ENCODE assay signal across 22 mouse cellular contexts in genomic region chr16:11599523-11599922, GRCm38 (mm10).
DNase-seq lines count a peak whose midpoint lies in the region; ATAC-seq and TF ChIP-seq lines count a peak whose summit lies in the region.
"Had no signal": no experiment of that assay in that cellular context is flagged by ENCODE, and none has a peak within 500 bp of the region (broad histone marks: within the 10 kb centered on the region; RNA-seq: fewer than 3 reads in every experiment).

No protein-coding gene starts in this region.

- H3K4me2 ChIP-seq in liver, embryonic 13.5 days = no peak overlapping the region
- H3K4me2 ChIP-seq in liver, embryonic 11.5 days = no peak overlapping the region
- H3K4me2 ChIP-seq in myocyte (ENCODE audit: low read depth) = peak overlapping the region; percentile 45
- H3K4me2 ChIP-seq in midbrain, postnatal 0 days (ENCODE audit: low read depth, low read length, poor library complexity, severe bottlenecking) = no peak overlapping the region
- no peak overlapping the region for H3K4me2 ChIP-seq in kidney, embryonic 14.5 days (replicated peaks; ENCODE audit: low read depth, low read length)
- H3K4me2 ChIP-seq: heart, embryonic 12.5 days; heart, embryonic 15.5 days; hindbrain, embryonic 14.5 days had no signal

- no peaks in the 10 kb centered on the region for H3K36me3 ChIP-seq in liver, embryonic 13.5 days
- H3K36me3 ChIP-seq in liver, embryonic 11.5 days (ENCODE audit: control insufficient read depth, insufficient read depth, low read length) = no peaks in the 10 kb centered on the region
- H3K36me3 ChIP-seq in myocyte (ENCODE audit: control insufficient read depth, insufficient read depth) = no peaks in the 10 kb centered on the region
- no peaks in the 10 kb centered on the region for H3K36me3 ChIP-seq in midbrain, postnatal 0 days (ENCODE audit: insufficient read depth, low read length)
- H3K36me3 ChIP-seq in kidney, embryonic 14.5 days (ENCODE audit: control insufficient read depth, insufficient read depth, low read length) = no peaks in the 10 kb centered on the region
- H3K36me3 ChIP-seq: forebrain, embryonic 10.5 days; heart, embryonic 12.5 days; heart, embryonic 15.5 days had no signal

- 68% methylated on average over 3 of the region's 3 CpGs for WGBS in liver, embryonic 13.5 days (ENCODE audit: insufficient replicate concordance)
- 81% methylated on average over 3 of the region's 3 CpGs for WGBS in liver, embryonic 11.5 days
- 64% methylated on average over 3 of the region's 3 CpGs for WGBS in midbrain, postnatal 0 days
- 79% methylated on average over 3 of the region's 3 CpGs for WGBS in kidney, embryonic 14.5 days

- no peak overlapping the region for H3ac ChIP-seq in myocyte (ENCODE audit: control insufficient read depth, insufficient read length)

- no peak overlapping the region for H3K27ac ChIP-seq in liver, embryonic 13.5 days
- no peak overlapping the region for H3K27ac ChIP-seq in liver, embryonic 11.5 days (ENCODE audit: low read depth, low read length)
- no peak overlapping the region for H3K27ac ChIP-seq in midbrain, postnatal 0 days (ENCODE audit: low read depth, low read length)
- H3K27ac ChIP-seq in kidney, embryonic 14.5 days (ENCODE audit: low read depth, low read length) = no peak overlapping the region
- H3K27ac ChIP-seq: forebrain, embryonic 10.5 days; heart, embryonic 15.5 days; hindbrain, embryonic 14.5 days; hindbrain, postnatal 0 days had no signal

- no peak for TF ChIP-seq CTCF in midbrain, postnatal 0 days (IDR thresholded peaks at IDR 0.05)

- peak overlapping the region; percentile 26; the same call in 1 of the 2 replicates for H3K9ac ChIP-seq in liver, embryonic 13.5 days
- no peak overlapping the region for H3K9ac ChIP-seq in liver, embryonic 11.5 days (ENCODE audit: low read depth, low read length)
- H3K9ac ChIP-seq in midbrain, postnatal 0 days (replicated peaks; ENCODE audit: low read length, poor library complexity, severe bottlenecking) = no peak overlapping the region
- no peak overlapping the region for H3K9ac ChIP-seq in kidney, embryonic 14.5 days (ENCODE audit: low read depth, low read length)
- H3K9ac ChIP-seq: heart, embryonic 12.5 days; heart, embryonic 15.5 days; hindbrain, embryonic 14.5 days had no signal

- peaks cover 27% of the 10 kb centered on the region for H3K4me1 ChIP-seq in liver, embryonic 13.5 days (replicated peaks)
- H3K4me1 ChIP-seq in liver, embryonic 11.5 days (replicated peaks; ENCODE audit: control insufficient read depth, insufficient read depth, low read length) = no peaks in the 10 kb centered on the region
- H3K4me1 ChIP-seq in midbrain, postnatal 0 days (ENCODE audit: insufficient read depth, low read length) = no peaks in the 10 kb centered on the region
- H3K4me1 ChIP-seq in kidney, embryonic 14.5 days (ENCODE audit: control insufficient read depth, insufficient read depth, low read length) = no peaks in the 10 kb centered on the region
- H3K4me1 ChIP-seq: heart, embryonic 12.5 days had no signal

- no peak for ATAC-seq in liver, embryonic 13.5 days (ENCODE audit: low read depth)
- no peak for ATAC-seq in liver, embryonic 11.5 days (replicated peaks; ENCODE audit: low FRiP score)
- ATAC-seq in midbrain, postnatal 0 days (ENCODE audit: low FRiP score) = no peak
- ATAC-seq in kidney, embryonic 14.5 days (ENCODE audit: low FRiP score, low TSS enrichment) = no peak
- ATAC-seq: CD4-positive, CD25-positive, alpha-beta regulatory T cell, adult 4 months; forebrain, embryonic 14.5 days; hindbrain, postnatal 0 days; inflammation-experienced regulatory T-cells, adult 6 months had no signal

- TF ChIP-seq POLR2A in myocyte (IDR thresholded peaks at IDR 0.05; ENCODE audit: insufficient read length, low read depth) = no peak

- no peak overlapping the region for H3K4me3 ChIP-seq in liver, embryonic 13.5 days (replicated peaks)
- no peak overlapping the region for H3K4me3 ChIP-seq in liver, embryonic 11.5 days (ENCODE audit: low read depth, low read length)
- no peak overlapping the region for H3K4me3 ChIP-seq in myocyte
- no peak overlapping the region for H3K4me3 ChIP-seq in midbrain, postnatal 0 days (ENCODE audit: low read depth, low read length)
- no peak overlapping the region for H3K4me3 ChIP-seq in kidney, embryonic 14.5 days (ENCODE audit: low read length)
- H3K4me3 ChIP-seq: forebrain, embryonic 10.5 days; heart, embryonic 12.5 days; heart, embryonic 15.5 days had no signal

- no peaks in the 10 kb centered on the region for H3K27me3 ChIP-seq in liver, embryonic 13.5 days
- H3K27me3 ChIP-seq in liver, embryonic 11.5 days (replicated peaks; ENCODE audit: control insufficient read depth, insufficient read depth, low read length) = no peaks in the 10 kb centered on the region
- no peaks in the 10 kb centered on the region for H3K27me3 ChIP-seq in myocyte (ENCODE audit: control insufficient read depth, insufficient read depth, insufficient read length)
- no peaks in the 10 kb centered on the region for H3K27me3 ChIP-seq in midbrain, postnatal 0 days (ENCODE audit: insufficient read depth, low read length)
- no peaks in the 10 kb centered on the region for H3K27me3 ChIP-seq in kidney, embryonic 14.5 days (ENCODE audit: control insufficient read depth, insufficient read depth, low read length)
- H3K27me3 ChIP-seq: heart, embryonic 12.5 days; heart, embryonic 15.5 days had no signal

- no peaks in the 10 kb centered on the region for H3K79me2 ChIP-seq in myocyte (ENCODE audit: control insufficient read depth, insufficient read depth)

- no peaks in the 10 kb centered on the region for H3K9me3 ChIP-seq in liver, embryonic 13.5 days (replicated peaks)
- no peaks in the 10 kb centered on the region for H3K9me3 ChIP-seq in liver, embryonic 11.5 days (ENCODE audit: control insufficient read depth, low read length)
- H3K9me3 ChIP-seq in midbrain, postnatal 0 days (ENCODE audit: low read length) = no peaks in the 10 kb centered on the region
- no peaks in the 10 kb centered on the region for H3K9me3 ChIP-seq in kidney, embryonic 14.5 days (ENCODE audit: control insufficient read depth, low read length)
- H3K9me3 ChIP-seq: forebrain, embryonic 10.5 days; heart, embryonic 12.5 days; heart, embryonic 15.5 days had no signal

- peak; percentile 40 for DNase-seq in cerebellum, adult 9-11 months
- no peak for DNase-seq in cerebellum, adult 8-10 months
- no peak for DNase-seq in liver, embryonic 13.5 days
- DNase-seq in liver, embryonic 11.5 days (ENCODE audit: low spot score) = no peak
- peak; percentile 41 to 44 for DNase-seq in layer of hippocampus, adult 8-10 months (ENCODE audit: low spot score in 2 of 2)
- DNase-seq in midbrain, postnatal 0 days (ENCODE audit: low spot score) = no peak
- DNase-seq: adrenal gland, adult 2 months; adrenal gland, postnatal 14 days; cerebellum, postnatal 36 days; gastrocnemius, postnatal 25 days; heart, postnatal 10 days; heart, postnatal 4 days had no signal

TF ChIP-seq in myocyte, 11 proteins besides CTCF, POLR2A, EP300 and RAD21:
- TF ChIP-seq MYOG (IDR thresholded peaks at IDR 0.05; ENCODE audit: control insufficient read depth in 1 of 3, insufficient read depth in 1 of 3, insufficient read length in 2 of 3, low read depth in 2 of 3) = peak in 1 of 3 experiments; percentile 76
- peak; percentile 10 to 27 (median 25) for TF ChIP-seq MYOD1 (IDR thresholded peaks at IDR 0.05; ENCODE audit: control insufficient read depth in 1 of 3, insufficient read length in 2 of 3, low read depth in 2 of 3)
- TF ChIP-seq SRF (IDR thresholded peaks at IDR 0.05; ENCODE audit: control insufficient read depth, insufficient read length, low read depth) = no peak

Comparison
In these comparisons a context has a peak if more than half of its experiments do, and no peak if none do; other contexts are left out.
1. DNase-seq: peak in cerebellum, adult 9-11 months (single experiment) and layer of hippocampus, adult 8-10 months (2 of 2); none in cerebellum, adult 8-10 months (single experiment), liver, embryonic 13.5 days (single experiment), liver, embryonic 11.5 days (single experiment) and midbrain, postnatal 0 days (single experiment).